Mouse (Mus musculus) bone marrow macrophage, adult 2 months (primary cell): ENCODE data around the gene Tia1.

Source experiments
- CTCF ChIP-seq: IDR thresholded peaks from 2 replicates; pipeline ENCODE4 v1.5.1; 2012; ENCODE audit warnings: low read depth, mild to moderate bottlenecking, low read length, moderate library complexity
- POLR2A ChIP-seq: IDR thresholded peaks from 2 replicates; pipeline ENCODE4 v1.6.1; 2012; ENCODE audit warnings: mild to moderate bottlenecking, low read depth, low read length, borderline replicate concordance

DNA sequence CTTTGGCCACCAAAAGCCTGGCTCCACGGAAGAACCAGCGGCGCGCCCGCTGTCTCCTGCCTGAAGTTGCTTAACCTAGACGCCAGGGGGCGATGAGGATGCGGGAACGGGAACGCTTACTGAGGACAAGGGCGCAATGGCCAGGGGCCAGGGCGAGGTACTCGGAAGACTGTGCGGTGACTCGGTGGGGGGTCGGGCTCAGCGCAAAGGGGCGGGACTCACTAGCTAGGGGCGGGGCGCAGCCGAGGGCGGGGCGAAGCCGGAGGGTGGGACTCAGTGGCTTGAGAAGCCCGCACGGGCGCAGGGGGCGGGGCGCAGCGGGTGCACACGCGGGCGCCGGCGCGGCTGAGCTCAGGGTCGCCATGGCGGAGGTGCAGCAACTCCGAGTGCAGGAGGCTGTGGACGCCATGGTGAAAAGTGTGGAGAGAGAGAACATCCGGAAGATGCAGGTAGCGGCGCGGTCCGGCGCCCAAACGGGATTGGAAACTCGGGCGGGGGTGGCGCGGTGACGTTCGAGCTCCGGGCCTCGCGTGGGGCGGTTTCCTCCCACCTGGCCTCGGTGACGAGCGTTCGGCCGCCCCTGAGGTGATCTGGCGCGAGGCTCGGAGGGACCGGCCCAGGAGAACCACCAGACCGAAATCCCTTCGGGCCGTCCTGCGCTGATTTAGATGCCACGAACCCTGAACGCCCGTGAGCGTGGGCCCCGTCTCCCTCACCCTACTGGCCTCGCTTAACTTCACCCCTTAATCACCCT lies 38.5 kb upstream of the Tia1 start, which contains the start of gene Fam136a:
- TF ChIP-seq CTCF, result peak; percentile 55; the same call in 1 of the 2 replicates
- no peak for TF ChIP-seq POLR2A
